Mouse (Mus musculus) induced T-regulatory cell, adult 2 months (primary cell): Measurements from ENCODE around the gene Grm2.
A peak's percentile ranks its signal among the peaks of the same experiment; 100 is the strongest.

Experiments used
- DNase-seq: peaks from one replicate; pipeline ENCODE4 v3.0.0-alpha.2; 2012; ENCODE audit warnings: low read depth

Gene Grm2

DNA sequence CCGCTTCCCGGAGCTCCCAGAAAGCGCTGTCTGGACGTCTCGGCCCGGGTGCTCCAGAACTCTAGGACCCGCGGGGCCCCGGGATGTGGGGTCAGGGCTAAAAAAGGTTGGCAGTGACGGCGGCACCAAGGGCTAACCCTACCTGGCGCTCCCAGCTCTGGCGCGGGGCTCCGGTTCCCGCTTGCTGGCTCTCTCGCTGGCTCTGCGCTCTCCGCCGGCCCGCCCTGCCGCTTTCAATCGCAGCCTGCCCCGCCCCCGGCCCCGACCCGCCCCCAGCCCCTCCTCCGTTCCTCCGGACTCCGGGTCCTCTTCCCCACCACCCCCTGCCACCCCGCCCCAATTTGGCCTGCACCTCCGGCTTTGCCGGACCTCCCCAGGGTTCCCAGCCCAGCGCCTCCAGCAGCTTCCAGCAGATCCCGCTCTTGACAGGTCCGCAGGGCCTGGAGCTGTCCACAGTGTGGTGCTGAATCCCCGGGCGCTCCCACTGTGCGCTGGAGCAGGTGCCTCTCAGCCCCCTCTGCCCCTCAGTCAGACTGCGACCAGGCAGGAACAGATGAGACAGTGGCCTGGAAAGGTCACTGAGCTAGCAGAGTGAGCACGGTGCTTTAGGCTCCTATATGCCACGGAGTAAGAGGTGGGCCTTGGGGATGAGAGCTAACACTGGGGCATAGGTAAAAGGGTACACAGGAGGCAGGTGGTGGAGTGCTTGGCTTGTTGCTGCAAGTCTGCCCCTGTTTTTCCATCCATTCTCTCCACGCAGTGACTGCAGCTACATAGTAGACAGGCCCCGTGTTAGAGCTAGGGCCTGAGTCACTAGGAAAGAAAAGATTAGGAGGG lies at the start of gene Grm2:
Gene Grm2, minus strand, starts transcription at position 199 of the 837 bp plus-strand sequence.
- DNase-seq = peak; percentile 35

DNA sequence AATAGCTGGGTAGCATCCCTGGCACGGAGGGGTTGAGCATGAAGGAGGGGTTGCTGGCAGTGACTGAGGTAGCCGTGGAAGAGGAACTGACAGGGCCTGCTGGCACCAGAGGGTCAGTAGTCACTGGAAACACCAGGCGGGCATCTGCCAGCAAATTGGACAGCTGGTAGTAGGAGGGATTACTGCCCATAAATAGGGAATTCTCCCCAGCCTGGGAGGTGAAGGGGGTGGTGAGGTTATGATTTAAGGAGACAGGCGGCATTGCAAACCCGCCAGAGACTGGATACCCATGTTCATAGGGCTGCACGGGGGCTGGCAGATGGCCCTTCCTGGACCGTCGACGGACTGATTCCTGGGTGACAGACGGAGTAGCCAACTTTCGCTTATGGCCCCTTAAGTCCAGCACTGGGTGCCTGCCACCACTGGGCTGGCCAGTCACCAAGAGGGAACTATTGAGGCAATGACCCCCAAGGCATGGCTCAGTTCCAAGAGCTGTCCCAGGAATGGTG lies 37.1 kb upstream of the Grm2 start:
- no peak for DNase-seq

DNA sequence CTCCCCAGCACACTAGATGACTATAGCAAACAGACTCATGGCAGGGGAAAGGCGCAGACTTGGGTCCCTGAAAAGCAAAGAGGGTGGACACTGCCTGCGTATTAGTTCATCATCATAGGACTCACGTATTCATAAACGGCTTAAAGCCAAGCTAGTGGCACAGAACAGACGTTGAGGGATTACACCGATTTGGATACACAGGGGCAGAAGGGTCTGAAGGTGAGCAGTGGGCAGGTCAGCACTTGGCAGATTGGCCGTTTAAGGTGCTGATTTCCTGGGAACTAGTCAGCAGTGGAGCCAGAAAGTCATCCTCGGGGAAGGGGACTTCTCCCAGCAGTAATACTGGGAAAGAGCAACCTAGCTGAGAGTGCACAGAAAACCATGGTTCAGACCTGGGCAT lies 33.0 kb upstream of the Grm2 start:
- no peak for DNase-seq

GRCm38 (mm10) chr9:106686983-106687650 lies 31.2 kb upstream of the Grm2 start:
- peak; percentile 87 for DNase-seq

- peak; percentile 92 for DNase-seq
Measured at GRCm38 (mm10) chr9:106685249-106686101, 29.6 kb upstream of the Grm2 start, which contains the start of gene Tex264. TSS of gene Tex264 (minus strand) at chr9:106685927.

- no peak for DNase-seq
Measured at GRCm38 (mm10) chr9:106684918-106685248, 29.0 kb upstream of the Grm2 start.

- DNase-seq = peak; percentile 34
Measured at GRCm38 (mm10) chr9:106684093-106684872, 28.4 kb upstream of the Grm2 start.

- no peak for DNase-seq
Measured at GRCm38 (mm10) chr9:106681026-106681425, 25.1 kb upstream of the Grm2 start.

DNA sequence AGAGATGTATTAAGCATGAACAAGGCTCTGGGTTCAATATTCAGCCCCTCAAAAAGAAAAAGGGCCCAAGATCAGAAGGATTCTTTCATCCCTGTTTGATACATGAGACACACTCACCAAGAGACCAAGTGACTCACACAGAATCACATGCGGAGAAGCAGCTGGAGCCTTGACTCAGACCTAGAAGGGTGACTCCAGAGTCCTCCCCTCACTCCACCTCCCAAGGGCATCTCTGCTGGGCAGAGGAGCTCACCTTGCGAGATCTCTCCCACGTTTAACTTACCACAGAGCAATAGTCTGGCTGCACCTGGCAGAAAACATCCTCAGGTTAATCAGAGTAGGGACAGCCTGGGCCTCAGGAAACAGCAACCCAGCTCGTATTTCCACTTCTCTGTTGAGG lies 22.4 kb upstream of the Grm2 start:
- DNase-seq = no peak

DNA sequence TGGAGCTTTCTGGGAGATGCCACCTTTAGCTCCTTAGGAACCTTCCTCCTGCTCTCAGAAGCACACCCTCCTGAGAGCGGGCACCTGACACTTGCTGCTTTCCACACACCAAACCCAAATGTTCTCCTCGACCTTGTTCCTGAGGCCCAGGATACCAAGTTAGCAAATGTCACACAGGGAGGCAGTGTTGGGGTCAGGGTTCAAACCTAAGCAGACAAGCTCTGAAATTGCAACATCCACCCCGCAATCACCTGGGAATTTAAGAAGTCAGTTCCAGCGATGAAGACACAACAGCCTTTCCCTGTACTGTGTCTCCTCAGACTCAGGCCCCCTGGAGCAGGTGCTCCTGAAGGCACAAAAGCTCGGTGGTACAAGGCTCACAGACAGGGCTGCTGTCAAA lies 21.8 kb upstream of the Grm2 start:
- DNase-seq = no peak

DNA sequence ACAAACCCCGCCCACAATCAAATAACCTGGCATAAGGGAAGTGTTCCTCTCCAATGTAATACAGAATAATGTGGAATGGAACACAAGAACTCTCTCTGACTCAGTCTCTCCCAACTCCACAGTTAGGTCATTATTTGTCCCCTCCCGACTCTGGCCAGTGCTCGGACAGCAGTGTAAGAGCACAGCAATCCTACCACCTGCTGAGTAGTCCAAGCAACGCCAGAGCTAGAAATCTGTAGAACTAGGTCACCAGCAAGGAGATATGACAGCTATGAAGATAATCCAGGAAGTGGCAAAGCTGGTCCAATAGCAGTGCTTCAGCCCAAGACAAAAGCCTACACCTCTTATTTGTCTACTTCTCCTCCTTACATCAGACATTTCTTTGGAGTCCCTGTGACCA lies 20.7 kb upstream of the Grm2 start:
- DNase-seq = no peak

DNA sequence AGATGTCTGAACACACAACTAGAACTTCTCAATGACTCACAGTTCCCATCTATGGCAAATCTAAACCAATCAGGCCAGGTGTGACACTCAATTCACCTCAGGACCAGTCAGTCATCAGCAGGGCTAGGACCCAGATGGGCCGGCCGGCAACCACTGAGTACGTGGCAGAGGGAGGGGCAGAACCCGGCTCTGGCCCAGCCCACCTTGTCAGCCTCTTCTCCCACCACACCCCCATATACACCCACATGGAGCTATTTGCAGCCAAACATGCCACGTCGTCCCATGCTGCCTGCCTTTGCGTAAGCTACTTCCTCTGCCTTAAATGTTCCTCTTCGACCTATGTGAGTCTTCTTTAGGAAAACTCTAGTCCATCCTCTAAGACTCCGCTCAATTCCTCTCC lies 20.1 kb upstream of the Grm2 start:
- no peak for DNase-seq

- peak; percentile 87 for DNase-seq
Measured at GRCm38 (mm10) chr9:106675480-106675879, 19.6 kb upstream of the Grm2 start.

GRCm38 (mm10) chr9:106673860-106674259 lies 18.0 kb upstream of the Grm2 start:
- no peak for DNase-seq

- no peak for DNase-seq
Measured at GRCm38 (mm10) chr9:106664856-106665255, 9.0 kb upstream of the Grm2 start.

DNA sequence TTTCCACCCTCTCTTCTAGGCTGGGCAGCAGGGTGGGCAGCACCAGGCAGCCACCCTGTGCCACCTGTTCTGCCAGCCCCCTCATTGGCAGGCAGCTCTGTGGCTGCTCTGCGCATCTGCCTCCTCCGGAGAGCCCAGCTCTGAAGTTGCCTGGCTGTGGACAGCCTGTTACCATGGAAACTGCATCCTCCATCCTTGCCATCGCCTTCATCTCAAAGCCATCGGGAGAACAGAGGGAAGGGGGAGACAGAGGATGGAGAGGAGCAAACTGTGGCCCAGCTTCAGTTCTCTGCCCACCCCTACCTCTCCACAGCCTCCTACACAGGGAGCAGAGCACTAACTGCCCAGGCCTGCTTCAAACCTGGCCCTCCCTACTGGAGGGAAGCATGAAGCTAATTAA lies 8.6 kb upstream of the Grm2 start:
- no peak for DNase-seq

DNA sequence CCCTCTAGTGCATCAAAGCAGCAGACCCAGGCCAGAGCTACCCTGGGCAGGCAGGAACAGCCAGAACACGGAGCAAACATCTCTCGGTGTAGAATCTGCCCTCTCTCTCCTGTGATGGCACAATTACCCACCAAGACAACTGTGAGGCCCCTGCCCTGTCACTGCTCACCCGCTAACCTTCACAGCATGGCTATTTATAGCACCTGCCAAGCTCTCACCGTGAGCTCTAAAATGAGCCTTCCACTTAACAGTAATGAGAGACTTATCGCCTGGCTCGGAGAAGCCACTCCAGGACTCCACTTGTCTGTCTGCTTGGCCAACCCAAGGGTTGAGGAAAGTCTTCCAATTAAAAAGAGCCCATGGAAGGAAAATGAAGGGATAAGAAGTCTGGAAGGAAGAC lies 7.3 kb upstream of the Grm2 start:
- DNase-seq = no peak

GRCm38 (mm10) chr9:106659935-106660334 lies 4.1 kb upstream of the Grm2 start:
- no peak for DNase-seq

GRCm38 (mm10) chr9:106659441-106659840 lies 3.6 kb upstream of the Grm2 start:
- no peak for DNase-seq

- DNase-seq = no peak
Measured at GRCm38 (mm10) chr9:106657592-106657991, 1.7 kb upstream of the Grm2 start.

DNA sequence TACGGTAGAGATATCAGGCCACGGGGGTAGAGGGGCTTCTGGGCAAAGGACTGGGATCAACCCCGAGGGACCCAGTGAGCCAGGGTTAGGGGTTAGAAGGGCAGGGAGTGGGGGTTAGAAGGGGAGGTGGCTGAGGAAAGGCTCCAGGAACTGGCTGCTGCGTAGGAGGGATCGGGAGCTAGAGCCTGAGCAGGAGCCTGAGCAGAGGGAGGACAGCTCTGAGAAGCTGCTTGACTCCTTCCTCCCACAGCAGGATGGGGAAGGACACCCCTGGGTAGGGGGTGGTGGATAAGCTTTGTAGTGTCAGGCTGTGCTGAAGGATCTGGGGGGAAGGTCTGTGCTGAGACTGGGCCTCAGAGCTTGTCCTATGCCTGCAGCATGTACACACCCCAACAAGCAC lies 938 bp upstream of the Grm2 start:
- DNase-seq = no peak

DNA sequence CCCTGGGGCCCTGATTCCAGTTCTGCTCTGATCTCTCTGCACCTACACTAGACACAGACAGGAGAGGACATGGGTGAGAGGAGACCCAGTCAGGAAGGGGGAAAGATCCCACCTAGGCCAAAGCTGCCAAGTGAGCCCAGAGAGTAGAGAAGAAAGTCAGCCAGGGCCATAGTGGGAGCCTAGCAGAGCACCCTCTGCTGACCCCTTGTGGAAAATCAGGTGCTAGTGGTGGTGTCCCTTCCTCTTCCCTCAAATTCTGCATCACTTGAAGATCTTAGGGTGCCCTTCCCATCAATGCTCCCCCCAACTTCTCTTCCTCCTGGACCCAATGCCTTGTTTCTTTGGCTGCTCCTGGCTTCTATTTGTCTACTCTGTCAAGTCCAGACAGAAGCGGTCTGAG lies 3.2 kb downstream of the Grm2 start:
- no peak for DNase-seq
